Comparison of ENCODE assay signal across 10 mouse cellular contexts in the genomic region with DNA sequence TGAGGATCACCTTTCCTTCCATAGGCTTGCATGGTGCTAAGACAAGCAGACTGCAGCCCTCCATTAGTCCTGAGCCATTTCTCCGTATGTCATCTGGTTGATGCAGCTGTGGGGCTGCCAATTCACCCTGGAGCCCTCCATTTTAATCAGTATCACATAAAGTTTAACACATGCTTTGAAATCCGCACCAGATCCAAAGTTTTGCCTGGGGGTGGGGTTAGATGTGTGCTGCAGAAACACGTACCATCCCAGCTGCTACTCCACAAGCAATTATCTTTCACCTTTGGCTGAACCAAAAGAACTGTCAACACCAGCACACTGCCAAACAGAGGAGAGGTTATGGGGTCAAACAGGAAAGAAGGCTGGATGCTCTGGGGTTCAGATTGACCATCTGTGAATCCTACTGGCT.
DNase-seq lines count a peak whose midpoint lies in the region; ATAC-seq lines count a peak whose summit lies in the region.
"Had no signal": no experiment of that assay in that cellular context is flagged by ENCODE, and none has a peak within 500 bp of the region (broad histone marks: within the 10 kb centered on the region; RNA-seq: fewer than 3 reads in every experiment).

No protein-coding gene starts in this region.

- H3K4me2 ChIP-seq in embryonic facial prominence, embryonic 12.5 days (replicated peaks), result no peak overlapping the region

- no peaks in the 10 kb centered on the region for H3K27me3 ChIP-seq in embryonic facial prominence, embryonic 12.5 days

- no peak overlapping the region for H3K9ac ChIP-seq in embryonic facial prominence, embryonic 12.5 days

- intact Hi-C loops in heart, postnatal 25 days (cut with DNase I), result no loop called here

- H3K27ac ChIP-seq in embryonic facial prominence, embryonic 12.5 days, result 0 out of 2 replicates have a peak overlapping the region, but pooled peaks have one; percentile 8

- H3K4me1 ChIP-seq in embryonic facial prominence, embryonic 12.5 days, result peaks cover 9% of the 10 kb centered on the region

- 14% methylated on average over 3 of the region's 3 CpGs for WGBS in embryonic facial prominence, embryonic 12.5 days

- no peaks in the 10 kb centered on the region for H3K36me3 ChIP-seq in embryonic facial prominence, embryonic 12.5 days

- H3K9me3 ChIP-seq in embryonic facial prominence, embryonic 12.5 days, result no peaks in the 10 kb centered on the region

- DNase-seq in kidney, postnatal 10 days, result peak; percentile 10
- DNase-seq in kidney, adult 18-20 months, result no peak
- peak; percentile 11 for DNase-seq in heart, postnatal 25 days (ENCODE audit: low spot score)
- DNase-seq in lung, postnatal 4 days, result peak; percentile 19 to 49
- no peak for DNase-seq in frontal cortex, postnatal 36 days (ENCODE audit: low spot score in 2 of 2)
- DNase-seq in layer of hippocampus, adult 18-20 months (ENCODE audit: low spot score in 2 of 2), result no peak
- DNase-seq in B cell, adult 2 months, result no peak
- DNase-seq: cerebellum, adult 11 months had no signal

- no peak overlapping the region for H3K4me3 ChIP-seq in embryonic facial prominence, embryonic 12.5 days

- no peak; the same call in 1 of the 2 replicates for ATAC-seq in embryonic facial prominence, embryonic 12.5 days (ENCODE audit: insufficient number of reproducible peaks, insufficient read depth, low FRiP score, low TSS enrichment)
- ATAC-seq: intestine, embryonic 16.5 days had no signal

Comparison
In these comparisons a context has a peak if more than half of its experiments do, and no peak if none do; other contexts are left out.
1. DNase-seq: peak in kidney, postnatal 10 days (single experiment), heart, postnatal 25 days (single experiment) and lung, postnatal 4 days (2 of 2); none in kidney, adult 18-20 months (single experiment), frontal cortex, postnatal 36 days (0 of 2), layer of hippocampus, adult 18-20 months (0 of 2) and B cell, adult 2 months (0 of 2).